Mouse (Mus musculus) kidney, embryonic 14.5 days (tissue): ENCODE measurements around the gene Aar2. TPM values are rescaled to one million over a fixed set of nuclear protein-coding genes. Genes with fewer than 3 reads are reported as not detected.

Experiments used
- ATAC-seq: fragments of 200-750 bp; cut with Nextera tagmentation; 2 replicates; pipeline ENCODE4 v1.8.0; 2017; ENCODE audit warnings: moderate number of reproducible peaks, mild to moderate bottlenecking, moderate TSS enrichment, moderate library complexity; ENCODE audit not compliant: low FRiP score, low TSS enrichment
- H3K27ac ChIP-seq: fragments of 300-500 bp; sonication (generic); 2 replicates; pipeline ENCODE4 v1.5.1; 2014; ENCODE audit warnings: low read depth, mild to moderate bottlenecking, low read length, moderate library complexity, mixed read lengths
- H3K27me3 ChIP-seq: fragments of 300-500 bp; sonication (generic); 2 replicates; pipeline ENCODE4 v1.6.1; 2014; ENCODE audit warnings: mild to moderate bottlenecking, low read length; ENCODE audit not compliant: control insufficient read depth, insufficient read depth
- H3K36me3 ChIP-seq: fragments of 300-500 bp; sonication (generic); 2 replicates; pipeline ENCODE4 v1.6.1; 2014; ENCODE audit warnings: low read length, mixed read lengths; ENCODE audit not compliant: control insufficient read depth, insufficient read depth
- H3K4me1 ChIP-seq: fragments of 300-500 bp; sonication (generic); 2 replicates; pipeline ENCODE4 v1.6.1; 2014; ENCODE audit warnings: low read length, mixed read lengths; ENCODE audit not compliant: control insufficient read depth, insufficient read depth
- H3K4me2 ChIP-seq: fragments of 300-500 bp; sonication (generic); replicated peaks from 2 replicates; pipeline ENCODE4 v1.6.1; 2014; ENCODE audit warnings: low read depth, mild to moderate bottlenecking, low read length
- H3K4me3 ChIP-seq: fragments of 300-500 bp; sonication (generic); 2 replicates; pipeline ENCODE4 v1.5.1; 2014; ENCODE audit warnings: mild to moderate bottlenecking, low read length
- H3K9ac ChIP-seq: fragments of 300-500 bp; sonication (generic); 2 replicates; pipeline ENCODE4 v1.6.1; 2014; ENCODE audit warnings: low read depth, mild to moderate bottlenecking, low read length, moderate library complexity
- H3K9me3 ChIP-seq: fragments of 300-500 bp; sonication (generic); 2 replicates; pipeline ENCODE4 v1.6.1; 2016; ENCODE audit warnings: low read length; ENCODE audit not compliant: control insufficient read depth
- WGBS: fragments of 180-500 bp; shearing (Covaris S2); extraction: QIAGEN DNeasy Blood & Tissue Kit; methylation state at CpG from one replicate; pipeline ENCODE4 v1.1.7; 2014; 5-methylcytosine and 5-hydroxymethylcytosine counted together
- polyA plus RNA-seq: library from polyadenylated mRNA; unstranded; fragments of >200 nt; fragmentation: Nextera tagmentation; extraction: Ambion mirVana; gene quantifications from 2 replicates; pipeline ENCODE4 v1.2.1, GENCODE M21; 2014

Aar2 gene
- polyA plus RNA-seq, 1 experiment from 2014 or later = 45.2 TPM

GRCm38 (mm10) chr2:156605144-156605543 is 57.8 kb downstream of the Aar2 start:
- H3K27me3 ChIP-seq = 0 out of 2 replicates have a peak, but pooled peaks cover 4% of the 10 kb centered on the region
- no peaks in the 10 kb centered on the region for H3K9me3 ChIP-seq
- H3K4me1 ChIP-seq = no peaks in the 10 kb centered on the region
- no peak overlapping the region for H3K4me3 ChIP-seq
- no peak for ATAC-seq
- no peaks in the 10 kb centered on the region for H3K36me3 ChIP-seq
- no peak overlapping the region for H3K27ac ChIP-seq
- H3K4me2 ChIP-seq = no peak overlapping the region
- no peak overlapping the region for H3K9ac ChIP-seq
- WGBS = 71% methylated on average over 3 of the region's 3 CpGs

- ATAC-seq = no peak
- 76% methylated on average over 5 of the region's 5 CpGs for WGBS
- H3K9ac ChIP-seq = no peak overlapping the region
- no peaks in the 10 kb centered on the region for H3K36me3 ChIP-seq
- no peak overlapping the region for H3K27ac ChIP-seq
- no peak overlapping the region for H3K4me2 ChIP-seq
- H3K27me3 ChIP-seq = 0 out of 2 replicates have a peak, but pooled peaks cover 12% of the 10 kb centered on the region
- no peaks in the 10 kb centered on the region for H3K4me1 ChIP-seq
- H3K4me3 ChIP-seq = no peak overlapping the region
- no peaks in the 10 kb centered on the region for H3K9me3 ChIP-seq
Measured at GRCm38 (mm10) chr2:156605971-156606370, 58.6 kb downstream of the Aar2 start.

GRCm38 (mm10) chr2:156613081-156613540 is 65.7 kb downstream of the Aar2 start:
- peak; percentile 51 for ATAC-seq
- H3K36me3 ChIP-seq = no peaks in the 10 kb centered on the region
- no peak overlapping the region for H3K27ac ChIP-seq
- H3K4me3 ChIP-seq = peak overlapping the region; percentile 66
- WGBS = under 1% methylated on average over 41 of the region's 41 CpGs
- peak overlapping the region; percentile 97 for H3K4me2 ChIP-seq
- peak overlapping the region; percentile 51; the same call in 1 of the 2 replicates for H3K9ac ChIP-seq
- H3K9me3 ChIP-seq = no peaks in the 10 kb centered on the region
- H3K4me1 ChIP-seq = peaks cover 10% of the 10 kb centered on the region; the same call in 1 of the 2 replicates
- H3K27me3 ChIP-seq = peaks cover 67% of the 10 kb centered on the region

- H3K4me3 ChIP-seq = peak within 1 kb of the TSS; percentile 66
- ATAC-seq = peak; percentile 76
- H3K36me3 ChIP-seq = no peaks in the 10 kb centered on the region
- H3K27me3 ChIP-seq = peaks cover 67% of the 10 kb centered on the region
- peaks cover 10% of the 10 kb centered on the region; the same call in 1 of the 2 replicates for H3K4me1 ChIP-seq
- peak within 1 kb of the TSS; percentile 97 for H3K4me2 ChIP-seq
- H3K9me3 ChIP-seq = no peaks in the 10 kb centered on the region
- peak within 1 kb of the TSS; percentile 51 for H3K9ac ChIP-seq
- H3K27ac ChIP-seq = no peak within 1 kb of the TSS
- WGBS = under 1% methylated on average over 49 of the region's 103 CpGs
Measured at GRCm38 (mm10) chr2:156613541-156614257, 66.3 kb downstream of the Aar2 start, which contains the start of gene Dlgap4. Gene Dlgap4, plus strand, starts transcription at chr2:156613705.

GRCm38 (mm10) chr2:156614258-156614556 is 66.8 kb downstream of the Aar2 start:
- peak overlapping the region; percentile 97 for H3K4me2 ChIP-seq
- peak overlapping the region; percentile 51 for H3K9ac ChIP-seq
- H3K36me3 ChIP-seq = no peaks in the 10 kb centered on the region
- H3K9me3 ChIP-seq = no peaks in the 10 kb centered on the region
- peak; percentile 18; the same call in 1 of the 2 replicates for ATAC-seq
- no peak overlapping the region for H3K27ac ChIP-seq
- H3K27me3 ChIP-seq = peaks cover 69% of the 10 kb centered on the region
- H3K4me3 ChIP-seq = peak overlapping the region; percentile 66
- 1% methylated on average over 13 of the region's 18 CpGs for WGBS
- peaks cover 10% of the 10 kb centered on the region; the same call in 1 of the 2 replicates for H3K4me1 ChIP-seq

- Histone ChIP-seq H3K4me2 (peak overlapping the region; percentile 97), H3K9me3 (no peaks in the 10 kb centered on the region), H3K27me3 (peaks cover 66% of the 10 kb centered on the region), H3K27ac (no peak overlapping the region), H3K4me3 (peak overlapping the region; percentile 66; the same call in 1 of the 2 replicates), H3K36me3 (no peaks in the 10 kb centered on the region), H3K9ac (no peak overlapping the region), H3K4me1 (peaks cover 10% of the 10 kb centered on the region; the same call in 1 of the 2 replicates)
- 7% methylated on average over 31 of the region's 31 CpGs for WGBS
- ATAC-seq = no peak
Measured at GRCm38 (mm10) chr2:156614661-156615654, 67.6 kb downstream of the Aar2 start.

- H3K4me3 ChIP-seq = no peak overlapping the region
- 73% methylated on average over 7 of the region's 7 CpGs for WGBS
- H3K4me1 ChIP-seq = peaks cover 10% of the 10 kb centered on the region; the same call in 1 of the 2 replicates
- H3K4me2 ChIP-seq = no peak overlapping the region
- no peak overlapping the region for H3K27ac ChIP-seq
- H3K9me3 ChIP-seq = no peaks in the 10 kb centered on the region
- ATAC-seq = no peak
- no peak overlapping the region for H3K9ac ChIP-seq
- no peaks in the 10 kb centered on the region for H3K36me3 ChIP-seq
- H3K27me3 ChIP-seq = peaks cover 56% of the 10 kb centered on the region
Measured at GRCm38 (mm10) chr2:156616513-156616912, 69.1 kb downstream of the Aar2 start.

- no peak overlapping the region for H3K4me2 ChIP-seq
- no peaks in the 10 kb centered on the region for H3K9me3 ChIP-seq
- H3K4me3 ChIP-seq = no peak overlapping the region
- whole genome bisulfite sequencing = 53% methylated on average over 11 of the region's 11 CpGs
- no peak overlapping the region for H3K27ac ChIP-seq
- H3K4me1 ChIP-seq = peaks cover 10% of the 10 kb centered on the region; the same call in 1 of the 2 replicates
- no peaks in the 10 kb centered on the region for H3K36me3 ChIP-seq
- ATAC-seq = no peak
- H3K27me3 ChIP-seq = peaks cover 49% of the 10 kb centered on the region
- H3K9ac ChIP-seq = no peak overlapping the region
Measured at GRCm38 (mm10) chr2:156617536-156617935, 70.2 kb downstream of the Aar2 start.
